Mouse (Mus musculus) liver, postnatal 0 days (tissue): ENCODE measurements at regions not wholly inside any gene's neighbourhood (a gene's known extent, or its start where the extent isn't known, plus 50 kb on each side); places are given as distances from the start of the nearest gene placed in this dataset.

ENCODE experiments used
- ATAC-seq: fragments of 200-750 bp; cut with Nextera tagmentation; 2 replicates; pipeline ENCODE4 v1.8.0; 2017; ENCODE audit warnings: mild to moderate bottlenecking, moderate library complexity
- DNase-seq: peaks from one replicate; pipeline ENCODE4 v3.0.0-alpha.2; 2016
- H3K27ac ChIP-seq: fragments of 300-500 bp; sonication (generic); 2 replicates; pipeline ENCODE4 v1.5.1; 2014; ENCODE audit warnings: antibody characterized with exemption, moderate library complexity, mild to moderate bottlenecking, low read depth
- H3K27me3 ChIP-seq: fragments of 300-500 bp; sonication (generic); 2 replicates; pipeline ENCODE4 v1.6.1; 2014; ENCODE audit warnings: low read length, control low read depth, mixed read lengths; ENCODE audit not compliant: insufficient read depth
- H3K36me3 ChIP-seq: fragments of 300-500 bp; sonication (generic); replicated peaks from 2 replicates; pipeline ENCODE4 v1.6.1; 2014; ENCODE audit warnings: mild to moderate bottlenecking, control low read depth, low read length, moderate library complexity, mixed read lengths; ENCODE audit not compliant: insufficient read depth
- H3K4me1 ChIP-seq: fragments of 300-500 bp; sonication (generic); 2 replicates; pipeline ENCODE4 v1.6.1; 2014; ENCODE audit warnings: antibody characterized with exemption, mild to moderate bottlenecking, control low read depth; ENCODE audit not compliant: insufficient read depth
- H3K4me2 ChIP-seq: fragments of 300-500 bp; sonication (generic); 2 replicates; pipeline ENCODE4 v1.6.1; 2014; ENCODE audit warnings: low read depth, mild to moderate bottlenecking, low read length, moderate library complexity, mixed read lengths
- H3K4me3 ChIP-seq: fragments of 300-500 bp; sonication (generic); 2 replicates; pipeline ENCODE4 v1.5.1; 2014; ENCODE audit warnings: low read depth, low read length
- H3K9ac ChIP-seq: fragments of 300-500 bp; sonication (generic); replicated peaks from 2 replicates; pipeline ENCODE4 v1.6.1; 2014; ENCODE audit warnings: mild to moderate bottlenecking, moderate library complexity
- H3K9me3 ChIP-seq: fragments of 300-500 bp; sonication (generic); 2 replicates; pipeline ENCODE4 v1.6.1; 2016; ENCODE audit warnings: mild to moderate bottlenecking, control low read depth, low read length, mixed read lengths
- CTCF ChIP-seq: sonication (generic); IDR thresholded peaks from 2 replicates; pipeline ENCODE4 v1.5.1; 2016; ENCODE audit warnings: antibody characterized with exemption, low read depth
- EP300 ChIP-seq: IDR thresholded peaks from 2 replicates; pipeline ENCODE4 v1.6.1; 2016; ENCODE audit warnings: antibody characterized with exemption, low read depth, mild to moderate bottlenecking
- WGBS: fragments of 180-500 bp; shearing (Covaris S2); extraction: QIAGEN DNeasy Blood & Tissue Kit; methylation state at CpG from one replicate; pipeline ENCODE4 v1.1.7; 2014; ENCODE audit not compliant: insufficient replicate concordance; 5-methylcytosine and 5-hydroxymethylcytosine counted together

- TF ChIP-seq CTCF (no peak), EP300 (no peak)
- ATAC-seq (no peak), DNase-seq (no peak)
- Histone ChIP-seq H3K9ac (no peak overlapping the region), H3K4me2 (no peak overlapping the region), H3K4me3 (no peak overlapping the region), H3K27ac (no peak overlapping the region), H3K27me3 (no peaks in the 10 kb centered on the region), H3K36me3 (no peaks in the 10 kb centered on the region), H3K4me1 (no peaks in the 10 kb centered on the region), H3K9me3 (no peaks in the 10 kb centered on the region)
- 83% methylated on average over 7 of the region's 7 CpGs for WGBS
Measured at GRCm38 (mm10) chr3:102599061-102599460, 129.3 kb downstream of the Ngf start.

DNA sequence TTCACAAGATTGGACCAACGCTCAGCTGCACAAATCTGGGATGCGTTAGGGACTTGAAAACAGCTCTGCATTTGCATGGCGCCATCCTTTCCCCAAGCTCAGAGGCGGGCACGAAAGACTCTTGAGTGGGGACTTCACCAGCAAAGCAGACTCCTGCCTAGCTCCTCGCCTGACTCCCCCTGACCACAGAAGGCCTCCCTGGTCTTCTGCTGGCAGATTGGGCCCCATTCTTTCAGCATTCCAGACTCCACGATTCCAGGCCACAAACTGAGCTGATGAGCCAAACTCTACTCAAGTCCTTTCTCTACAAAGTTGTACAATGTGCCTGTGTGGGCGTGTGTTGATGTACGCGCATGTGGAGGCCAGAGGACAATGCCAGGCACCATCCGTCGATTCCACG is 131.6 kb upstream of the Tspan2 start:
- WGBS, result 84% methylated on average over 13 of the region's 13 CpGs
- ATAC-seq, result no peak
- DNase-seq, result no peak

GRCm38 (mm10) chr3:102605284-102605683 is 129.0 kb upstream of the Tspan2 start:
- ATAC-seq, result no peak
- no peaks in the 10 kb centered on the region for H3K4me1 ChIP-seq
- no peak overlapping the region for H3K4me2 ChIP-seq
- no peak overlapping the region for H3K9ac ChIP-seq
- H3K27ac ChIP-seq, result no peak overlapping the region
- H3K36me3 ChIP-seq, result no peaks in the 10 kb centered on the region
- H3K4me3 ChIP-seq, result no peak overlapping the region
- no peak for TF ChIP-seq CTCF
- no peaks in the 10 kb centered on the region for H3K27me3 ChIP-seq
- no peak for DNase-seq
- 66% methylated on average over 2 of the region's 2 CpGs for WGBS
- no peaks in the 10 kb centered on the region for H3K9me3 ChIP-seq

More for the DNA sequence above, 131.6 kb upstream of the Tspan2 start:
- no peaks in the 10 kb centered on the region for H3K27me3 ChIP-seq
- no peaks in the 10 kb centered on the region for H3K36me3 ChIP-seq
- no peaks in the 10 kb centered on the region for H3K4me1 ChIP-seq
- H3K4me2 ChIP-seq, result no peak overlapping the region
- TF ChIP-seq EP300, result no peak
- no peak for TF ChIP-seq CTCF
- no peak overlapping the region for H3K27ac ChIP-seq
- H3K4me3 ChIP-seq, result no peak overlapping the region
- H3K9me3 ChIP-seq, result no peaks in the 10 kb centered on the region
- no peak overlapping the region for H3K9ac ChIP-seq

DNA sequence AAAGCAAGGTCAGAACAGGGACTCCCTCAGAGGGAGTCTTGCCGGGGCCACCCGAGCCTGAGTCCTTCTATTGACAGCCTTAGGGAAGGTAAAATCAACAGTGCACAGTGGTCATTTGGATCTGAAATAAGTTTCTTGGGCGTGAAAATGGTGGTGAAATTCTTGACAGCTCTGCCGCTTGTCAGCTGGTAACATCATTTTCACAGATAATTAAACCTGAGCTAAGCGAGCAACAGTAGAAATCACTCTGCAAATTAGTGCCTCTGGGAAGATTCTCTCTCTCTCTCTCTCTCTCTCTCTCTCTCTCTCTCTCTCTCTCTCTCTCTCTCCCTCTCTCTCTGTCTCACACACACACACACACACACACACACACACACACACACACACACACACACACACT is 123.4 kb upstream of the Tspan2 start:
- no peaks in the 10 kb centered on the region for H3K36me3 ChIP-seq
- ATAC-seq, result no peak
- no peak overlapping the region for H3K9ac ChIP-seq
- H3K4me2 ChIP-seq, result no peak overlapping the region
- DNase-seq, result no peak
- H3K4me3 ChIP-seq, result no peak overlapping the region
- H3K9me3 ChIP-seq, result no peaks in the 10 kb centered on the region
- no peaks in the 10 kb centered on the region for H3K4me1 ChIP-seq
- no peak for TF ChIP-seq EP300
- TF ChIP-seq CTCF, result no peak
- no peaks in the 10 kb centered on the region for H3K27me3 ChIP-seq
- WGBS, result 61% methylated on average over 5 of the region's 5 CpGs
- H3K27ac ChIP-seq, result no peak overlapping the region

GRCm38 (mm10) chr3:102611398-102612366 is 122.6 kb upstream of the Tspan2 start:
- H3K4me3 ChIP-seq, result no peak overlapping the region
- DNase-seq, result no peak

GRCm38 (mm10) chr3:102619666-102620377 is 114.5 kb upstream of the Tspan2 start:
- no peaks in the 10 kb centered on the region for H3K9me3 ChIP-seq
- TF ChIP-seq CTCF (no peak), EP300 (no peak)
- H3K4me3 ChIP-seq, result no peak overlapping the region
- H3K27ac ChIP-seq, result no peak overlapping the region
- ATAC-seq (no peak), DNase-seq (no peak)
- H3K27me3 ChIP-seq, result no peaks in the 10 kb centered on the region
- no peaks in the 10 kb centered on the region for H3K36me3 ChIP-seq
- H3K4me2 ChIP-seq, result no peak overlapping the region
- H3K4me1 ChIP-seq, result no peaks in the 10 kb centered on the region
- H3K9ac ChIP-seq, result no peak overlapping the region
- 72% methylated on average over 8 of the region's 8 CpGs for WGBS

More at GRCm38 (mm10) chr3:102611398-102612366, 122.6 kb upstream of the Tspan2 start:
- ATAC-seq, result no peak
- H3K9me3 ChIP-seq, result no peaks in the 10 kb centered on the region
- 56% methylated on average over 18 of the region's 18 CpGs for WGBS
- no peaks in the 10 kb centered on the region for H3K36me3 ChIP-seq
- TF ChIP-seq EP300 (no peak), CTCF (no peak)
- H3K4me2 ChIP-seq, result no peak overlapping the region
- H3K27me3 ChIP-seq, result no peaks in the 10 kb centered on the region
- H3K27ac ChIP-seq, result no peak overlapping the region
- H3K9ac ChIP-seq, result no peak overlapping the region
- H3K4me1 ChIP-seq, result no peaks in the 10 kb centered on the region
